Mouse (Mus musculus): ENCODE data around the gene Krt5. TPM values are rescaled to one million over a fixed set of nuclear protein-coding genes. Genes with fewer than 3 reads are reported as not detected.

The Krt5 gene
- polyA plus RNA-seq, 1 experiment = not detected

DNA sequence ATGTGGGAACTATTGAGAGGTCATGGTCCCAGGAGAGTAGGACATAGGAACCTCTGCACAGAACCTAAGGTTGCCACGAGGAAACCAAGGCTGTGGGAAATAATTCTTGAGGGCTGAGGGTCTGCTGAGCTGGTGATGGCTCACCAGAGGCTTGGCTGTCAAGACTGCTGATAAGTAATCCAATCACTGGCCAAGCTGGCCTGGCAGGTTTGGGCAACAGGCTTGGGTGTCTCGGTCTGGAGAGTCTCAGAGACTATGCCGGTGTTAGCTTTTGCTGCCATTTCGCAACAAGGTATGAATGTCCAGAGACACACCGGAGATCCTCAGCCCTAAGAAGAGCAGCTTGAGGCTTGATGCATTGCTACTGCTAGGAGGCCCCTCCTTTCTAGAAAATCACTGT lies 1.7 kb upstream of the Krt5 start:
- Histone ChIP-seq H3K9me3 (replicated peaks; ENCODE audit: control insufficient read depth, insufficient read depth, low read length, poor library complexity, severe bottlenecking) (no peaks in the 10 kb centered on the region), H3K4me1 (ENCODE audit: control insufficient read depth, insufficient read depth, low read length) (no peaks in the 10 kb centered on the region), H3K4me3 (ENCODE audit: low read depth, low read length) (no peak overlapping the region), H3K27me3 (ENCODE audit: control insufficient read depth, insufficient read depth, low read length, poor library complexity, severe bottlenecking) (no peaks in the 10 kb centered on the region), H3K27ac (ENCODE audit: insufficient read depth, low read length) (no peak overlapping the region), H3K36me3 (ENCODE audit: control insufficient read depth, insufficient read depth, low read length, poor library complexity, severe bottlenecking) (no peaks in the 10 kb centered on the region), H3K9ac (ENCODE audit: low read depth, poor library complexity, severe bottlenecking) (no peak overlapping the region)
- TF ChIP-seq EP300 (IDR thresholded peaks at IDR 0.05; ENCODE audit: insufficient read depth, low read depth, low read length) = no peak

DNA sequence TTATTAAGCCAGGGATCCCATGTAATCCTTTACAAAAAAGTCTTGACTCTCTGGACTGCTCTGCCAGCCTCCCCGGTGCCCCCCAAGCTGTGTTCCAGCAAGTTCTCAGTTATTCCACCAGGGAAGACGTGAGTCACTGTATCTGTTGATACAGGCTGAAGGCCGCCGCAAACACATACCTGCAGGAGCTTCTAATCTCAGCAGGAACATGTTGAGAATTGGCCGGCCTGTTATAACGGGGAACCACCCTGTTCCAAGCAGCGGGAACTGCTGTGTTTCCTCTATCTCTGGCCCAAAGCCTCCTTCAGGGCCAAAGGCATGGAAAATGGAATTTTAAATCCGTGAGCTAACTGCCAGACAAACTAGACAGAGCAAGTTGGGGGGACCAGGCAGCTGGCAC lies 1.0 kb upstream of the Krt5 start:
- H3K4me1 ChIP-seq (ENCODE audit: control insufficient read depth, insufficient read depth, low read length) = no peaks in the 10 kb centered on the region
- H3K27me3 ChIP-seq (ENCODE audit: control insufficient read depth, insufficient read depth, low read length, poor library complexity, severe bottlenecking) = no peaks in the 10 kb centered on the region
- no peaks in the 10 kb centered on the region for H3K36me3 ChIP-seq (ENCODE audit: control insufficient read depth, insufficient read depth, low read length, poor library complexity, severe bottlenecking)
- no peak overlapping the region for H3K4me3 ChIP-seq (ENCODE audit: low read depth, low read length)
- H3K27ac ChIP-seq (ENCODE audit: insufficient read depth, low read length) = no peak overlapping the region
- H3K9ac ChIP-seq (ENCODE audit: low read depth, poor library complexity, severe bottlenecking) = no peak overlapping the region
- no peaks in the 10 kb centered on the region for H3K9me3 ChIP-seq (replicated peaks; ENCODE audit: control insufficient read depth, insufficient read depth, low read length, poor library complexity, severe bottlenecking)
- TF ChIP-seq EP300 (IDR thresholded peaks at IDR 0.05; ENCODE audit: insufficient read depth, low read depth, low read length) = no peak
- TF ChIP-seq CTCF (IDR thresholded peaks at IDR 0.05; ENCODE audit: low read depth, low read length) = no peak
- no peak for TF ChIP-seq POLR2A (IDR thresholded peaks at IDR 0.05; ENCODE audit: insufficient read depth, low read length)

DNA sequence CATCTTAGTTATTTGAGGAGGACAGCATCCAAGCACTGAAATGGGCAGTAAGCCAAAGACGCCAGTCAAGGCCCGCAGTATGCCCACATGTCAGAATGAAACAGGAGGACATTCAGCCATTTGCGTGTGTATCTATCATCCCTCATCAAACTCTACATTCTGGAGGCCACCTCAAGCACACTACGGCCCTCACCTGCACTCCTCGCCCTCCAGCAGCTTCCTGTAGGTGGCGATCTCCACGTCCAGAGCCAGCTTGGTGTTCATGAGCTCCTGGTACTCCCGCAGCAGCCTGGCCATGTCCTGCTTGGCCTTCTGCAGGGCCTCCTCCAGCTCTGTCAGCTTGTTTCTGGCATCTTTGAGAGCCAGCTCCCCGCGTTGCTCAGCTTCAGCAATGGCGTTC lies 4.0 kb downstream of the Krt5 start:
- Histone ChIP-seq H3K27me3 (ENCODE audit: control insufficient read depth, insufficient read depth, low read length, poor library complexity, severe bottlenecking) (no peaks in the 10 kb centered on the region), H3K9ac (ENCODE audit: low read depth, poor library complexity, severe bottlenecking) (no peak overlapping the region), H3K4me1 (ENCODE audit: control insufficient read depth, insufficient read depth, low read length) (no peaks in the 10 kb centered on the region), H3K4me3 (ENCODE audit: low read depth, low read length) (no peak overlapping the region), H3K36me3 (ENCODE audit: control insufficient read depth, insufficient read depth, low read length, poor library complexity, severe bottlenecking) (no peaks in the 10 kb centered on the region), H3K27ac (ENCODE audit: insufficient read depth, low read length) (no peak overlapping the region), H3K9me3 (replicated peaks; ENCODE audit: control insufficient read depth, insufficient read depth, low read length, poor library complexity, severe bottlenecking) (no peaks in the 10 kb centered on the region)
- TF ChIP-seq POLR2A (IDR thresholded peaks at IDR 0.05; ENCODE audit: insufficient read depth, low read length) = no peak
- TF ChIP-seq CTCF (IDR thresholded peaks at IDR 0.05; ENCODE audit: low read depth, low read length) = peak; percentile 42
- TF ChIP-seq EP300 (IDR thresholded peaks at IDR 0.05; ENCODE audit: insufficient read depth, low read depth, low read length) = no peak

GRCm38 (mm10) chr15:101707454-101707853 lies 5.2 kb downstream of the Krt5 start:
- TF ChIP-seq CTCF (IDR thresholded peaks at IDR 0.05; ENCODE audit: low read depth, low read length) (no peak), EP300 (IDR thresholded peaks at IDR 0.05; ENCODE audit: insufficient read depth, low read depth, low read length) (no peak), POLR2A (IDR thresholded peaks at IDR 0.05; ENCODE audit: insufficient read depth, low read length) (no peak)

DNA sequence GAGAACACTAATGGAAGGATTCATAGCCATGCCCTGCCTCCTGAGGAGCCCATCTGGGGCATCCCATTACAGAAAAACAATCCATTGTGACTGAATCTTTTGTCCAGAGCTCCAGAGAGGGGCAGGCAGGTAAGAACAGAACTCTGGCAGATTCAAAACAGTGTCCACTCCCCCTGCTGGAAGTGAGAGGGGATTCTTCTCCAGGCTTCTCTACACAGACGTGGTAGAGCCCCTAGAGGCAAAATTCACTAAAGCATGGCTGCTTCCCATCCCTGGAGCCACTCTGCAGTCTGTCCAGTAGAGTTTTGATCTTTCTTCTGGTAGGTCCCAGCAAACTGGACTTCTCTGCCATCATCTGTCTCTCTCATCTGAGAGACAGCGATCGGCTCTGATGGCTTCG lies 8.6 kb downstream of the Krt5 start:
- Histone ChIP-seq H3K9me3 (replicated peaks; ENCODE audit: control insufficient read depth, insufficient read depth, low read length, poor library complexity, severe bottlenecking) (no peaks in the 10 kb centered on the region), H3K4me3 (ENCODE audit: low read depth, low read length) (no peak overlapping the region), H3K4me1 (ENCODE audit: control insufficient read depth, insufficient read depth, low read length) (no peaks in the 10 kb centered on the region), H3K27ac (ENCODE audit: insufficient read depth, low read length) (no peak overlapping the region), H3K27me3 (ENCODE audit: control insufficient read depth, insufficient read depth, low read length, poor library complexity, severe bottlenecking) (no peaks in the 10 kb centered on the region), H3K36me3 (ENCODE audit: control insufficient read depth, insufficient read depth, low read length, poor library complexity, severe bottlenecking) (no peaks in the 10 kb centered on the region), H3K9ac (ENCODE audit: low read depth, poor library complexity, severe bottlenecking) (no peak overlapping the region)
- no peak for TF ChIP-seq CTCF (IDR thresholded peaks at IDR 0.05; ENCODE audit: low read depth, low read length)
- no peak for TF ChIP-seq POLR2A (IDR thresholded peaks at IDR 0.05; ENCODE audit: insufficient read depth, low read length)
- no peak for TF ChIP-seq EP300 (IDR thresholded peaks at IDR 0.05; ENCODE audit: insufficient read depth, low read depth, low read length)

More at GRCm38 (mm10) chr15:101707454-101707853, 5.2 kb downstream of the Krt5 start:
- H3K4me1 ChIP-seq (ENCODE audit: control insufficient read depth, insufficient read depth, low read length) = no peaks in the 10 kb centered on the region
- H3K27me3 ChIP-seq (ENCODE audit: control insufficient read depth, insufficient read depth, low read length, poor library complexity, severe bottlenecking) = no peaks in the 10 kb centered on the region
- no peak overlapping the region for H3K4me3 ChIP-seq (ENCODE audit: low read depth, low read length)
- H3K9ac ChIP-seq (ENCODE audit: low read depth, poor library complexity, severe bottlenecking) = no peak overlapping the region
- no peak overlapping the region for H3K27ac ChIP-seq (ENCODE audit: insufficient read depth, low read length)
- no peaks in the 10 kb centered on the region for H3K36me3 ChIP-seq (ENCODE audit: control insufficient read depth, insufficient read depth, low read length, poor library complexity, severe bottlenecking)
- no peaks in the 10 kb centered on the region for H3K9me3 ChIP-seq (replicated peaks; ENCODE audit: control insufficient read depth, insufficient read depth, low read length, poor library complexity, severe bottlenecking)

DNA sequence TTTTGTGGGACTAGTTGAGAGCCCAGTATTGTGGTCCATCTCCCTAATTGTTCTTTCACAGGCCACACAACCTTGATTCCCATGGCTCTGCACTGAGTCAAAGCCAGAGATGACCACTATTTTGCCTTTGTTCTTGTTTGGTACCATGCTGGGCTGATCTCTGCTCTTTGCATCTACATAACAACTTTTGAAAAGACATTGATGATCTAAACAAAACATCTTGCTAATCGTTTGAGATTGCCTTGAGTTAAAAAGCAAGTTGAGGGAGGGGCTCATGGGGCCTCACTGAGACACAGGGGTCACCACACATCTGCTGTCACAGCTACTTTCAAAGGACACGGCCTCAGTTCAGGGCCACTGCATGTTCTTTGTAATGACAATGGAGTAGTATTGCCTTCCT lies 10.3 kb downstream of the Krt5 start:
- H3K4me3 ChIP-seq (ENCODE audit: low read depth, low read length) = no peak overlapping the region
- no peaks in the 10 kb centered on the region for H3K9me3 ChIP-seq (replicated peaks; ENCODE audit: control insufficient read depth, insufficient read depth, low read length, poor library complexity, severe bottlenecking)
- no peak overlapping the region for H3K27ac ChIP-seq (ENCODE audit: insufficient read depth, low read length)
- H3K27me3 ChIP-seq (ENCODE audit: control insufficient read depth, insufficient read depth, low read length, poor library complexity, severe bottlenecking) = no peaks in the 10 kb centered on the region
- TF ChIP-seq EP300 (IDR thresholded peaks at IDR 0.05; ENCODE audit: insufficient read depth, low read depth, low read length) = no peak
- no peak for TF ChIP-seq CTCF (IDR thresholded peaks at IDR 0.05; ENCODE audit: low read depth, low read length)
- TF ChIP-seq POLR2A (IDR thresholded peaks at IDR 0.05; ENCODE audit: insufficient read depth, low read length) = no peak
- H3K9ac ChIP-seq (ENCODE audit: low read depth, poor library complexity, severe bottlenecking) = no peak overlapping the region
- no peaks in the 10 kb centered on the region for H3K36me3 ChIP-seq (ENCODE audit: control insufficient read depth, insufficient read depth, low read length, poor library complexity, severe bottlenecking)
- no peaks in the 10 kb centered on the region for H3K4me1 ChIP-seq (ENCODE audit: control insufficient read depth, insufficient read depth, low read length)
